Mouse (Mus musculus): Measurements from ENCODE around the gene Serpina3m.
"Not testable (repeated sequence)": the region's sequence is repeated elsewhere in the genome, so short reads cannot be mapped to it uniquely, and the experiment has no call there.

Serpina3m gene

GRCm38 (mm10) chr12:104388477-104388876 is 50.2 kb downstream of the Serpina3m start:
- no peak for DNase-seq (ENCODE audit: low read depth, low spot score)

DNA sequence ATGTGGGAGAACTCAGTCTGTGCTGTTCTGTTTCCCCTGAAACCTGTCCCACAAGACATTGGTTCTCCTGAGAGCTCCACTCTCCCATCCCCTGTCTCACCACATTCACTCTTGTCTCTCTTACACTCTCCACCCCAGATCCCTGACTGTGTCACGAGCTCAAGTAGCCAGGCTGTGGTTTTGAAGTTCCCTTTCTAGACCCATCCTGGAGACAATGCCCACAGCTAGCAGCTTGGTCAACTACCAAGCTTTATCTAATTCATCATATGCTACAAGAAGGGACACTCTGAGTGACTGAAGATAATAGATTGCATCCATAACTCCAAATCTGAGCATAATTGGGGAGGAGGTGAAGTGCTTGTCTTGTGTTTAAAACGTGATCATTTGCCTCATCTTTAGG is 52.8 kb downstream of the Serpina3m start:
- not testable (repeated sequence) for DNase-seq (ENCODE audit: low read depth, low spot score)

- DNase-seq (ENCODE audit: low read depth, low spot score): no peak
Measured at GRCm38 (mm10) chr12:104403968-104404367, 65.7 kb downstream of the Serpina3m start.

DNA sequence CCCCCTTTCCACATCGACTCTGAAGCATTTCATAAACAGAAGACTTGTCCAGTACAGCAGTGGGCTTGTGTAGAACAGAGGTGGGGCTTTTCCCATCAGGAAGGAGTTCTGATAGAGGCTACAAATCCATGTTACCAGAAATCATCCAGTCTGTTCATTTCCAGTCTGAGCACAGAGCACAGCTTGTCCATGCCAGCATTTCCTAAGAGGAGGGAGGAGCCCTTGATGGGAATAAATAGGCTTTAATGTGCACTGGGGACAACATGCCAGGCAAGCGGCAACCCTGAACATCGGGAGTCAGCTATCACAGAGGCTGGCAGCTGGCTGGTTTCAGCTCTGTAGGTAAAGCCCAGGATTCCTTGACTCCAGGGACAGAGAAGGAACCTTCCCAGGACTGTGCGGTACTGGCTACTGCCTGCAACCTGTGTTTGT is 68.2 kb downstream of the Serpina3m start, which contains the start of gene Serpina3n:
Gene Serpina3n (plus strand): TSS at position 276 of the 432 bp plus-strand sequence.
- no peak for DNase-seq (ENCODE audit: low read depth, low spot score)

- no peak for DNase-seq (ENCODE audit: low read depth, low spot score)
Measured at GRCm38 (mm10) chr12:104412507-104412906, 74.2 kb downstream of the Serpina3m start.

- no peak for DNase-seq (ENCODE audit: low read depth, low spot score)
Measured at GRCm38 (mm10) chr12:104414576-104414975, 76.3 kb downstream of the Serpina3m start.

DNA sequence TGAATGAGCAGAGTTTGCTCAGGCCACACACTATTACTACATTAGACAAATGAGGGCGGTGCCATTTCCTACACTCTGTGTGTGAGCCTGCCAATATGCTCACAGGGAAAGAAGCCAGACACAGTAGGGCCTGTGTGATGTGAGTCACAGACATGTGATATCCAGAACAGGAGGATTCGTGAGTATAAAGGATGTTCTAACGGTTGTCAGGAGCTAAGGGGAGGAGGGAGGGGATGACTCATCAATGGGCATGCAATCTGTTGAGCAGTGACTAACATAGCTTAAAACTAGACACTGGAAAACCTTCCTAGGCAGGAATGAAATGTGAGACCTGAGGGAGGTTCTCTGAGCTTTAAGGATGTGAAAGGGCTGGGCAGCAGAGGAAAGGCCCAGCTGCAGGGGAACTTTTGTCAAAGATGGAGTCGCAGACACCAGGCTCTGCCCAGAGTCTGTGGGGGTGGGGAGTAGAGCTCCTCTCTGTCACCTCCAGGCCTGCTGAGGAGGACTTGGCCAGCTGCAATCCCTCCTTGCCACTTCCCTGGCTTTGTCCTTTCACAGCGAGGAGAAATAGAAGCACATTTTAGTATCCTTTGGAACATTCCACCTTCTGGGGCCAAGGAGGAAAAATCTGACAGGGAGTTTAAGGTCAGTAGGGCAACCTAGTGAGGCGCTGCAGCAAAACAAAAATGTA is 77.5 kb downstream of the Serpina3m start:
- peak; percentile 16 for DNase-seq (ENCODE audit: low read depth, low spot score)

DNA sequence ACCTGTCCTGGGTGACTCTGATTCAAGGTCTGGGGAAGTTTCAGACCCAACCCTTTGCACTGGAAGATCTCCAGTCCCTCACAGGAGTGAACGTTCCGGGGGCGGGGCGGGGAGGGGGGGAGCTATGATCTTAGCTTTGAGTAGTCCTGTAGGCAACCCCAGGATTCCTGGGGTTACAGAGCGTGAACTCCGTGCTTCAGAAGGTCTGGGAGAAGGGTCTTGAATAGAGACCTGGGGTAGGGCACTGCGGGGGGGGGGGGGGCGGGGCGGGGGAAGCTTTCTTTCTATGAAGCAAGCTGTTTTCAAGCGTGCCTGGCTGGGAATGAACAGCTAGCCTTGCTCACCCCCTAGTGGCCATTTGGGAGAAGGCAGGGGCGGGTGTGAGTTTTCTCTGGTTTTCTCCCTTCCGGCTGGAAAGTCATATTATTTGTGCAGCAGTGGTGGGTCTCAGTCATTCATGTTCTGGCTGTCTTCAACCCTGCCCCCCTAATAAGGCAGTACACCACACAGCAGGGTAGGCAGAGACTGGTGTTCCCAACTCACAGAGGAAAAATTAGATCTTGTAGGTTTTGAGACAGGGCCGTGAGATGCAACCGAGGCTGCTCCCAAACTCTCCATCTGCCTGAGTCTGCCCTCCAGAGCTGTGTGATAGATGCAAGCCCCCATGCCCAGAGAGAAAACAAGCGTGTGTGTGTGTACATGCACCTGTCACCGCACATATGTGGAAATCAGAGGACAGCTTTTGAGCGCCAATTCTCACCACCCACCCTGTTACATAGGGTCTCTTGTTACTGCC is 80.3 kb downstream of the Serpina3m start:
- peak; percentile 84 for DNase-seq (ENCODE audit: low read depth, low spot score)

DNA sequence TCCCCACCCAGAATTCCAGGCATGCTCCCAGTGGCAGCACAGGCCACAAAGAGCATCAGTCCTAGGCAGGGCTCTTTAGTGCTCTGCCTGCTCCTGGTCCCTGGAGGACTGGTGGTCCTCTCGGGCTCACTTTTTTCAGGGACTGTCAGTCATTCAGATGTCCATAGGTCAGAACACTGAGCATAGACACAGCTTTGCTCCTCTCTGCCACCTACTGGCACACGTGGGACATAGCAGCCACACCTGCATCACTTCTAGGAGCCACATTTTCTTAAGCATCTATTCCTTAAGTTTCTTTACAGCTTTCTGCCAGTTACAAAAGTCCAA is 80.8 kb downstream of the Serpina3m start:
- peak; percentile 67 for DNase-seq (ENCODE audit: low read depth, low spot score)

GRCm38 (mm10) chr12:104422615-104423392 is 84.5 kb downstream of the Serpina3m start:
- DNase-seq (ENCODE audit: low read depth, low spot score): peak; percentile 79

DNA sequence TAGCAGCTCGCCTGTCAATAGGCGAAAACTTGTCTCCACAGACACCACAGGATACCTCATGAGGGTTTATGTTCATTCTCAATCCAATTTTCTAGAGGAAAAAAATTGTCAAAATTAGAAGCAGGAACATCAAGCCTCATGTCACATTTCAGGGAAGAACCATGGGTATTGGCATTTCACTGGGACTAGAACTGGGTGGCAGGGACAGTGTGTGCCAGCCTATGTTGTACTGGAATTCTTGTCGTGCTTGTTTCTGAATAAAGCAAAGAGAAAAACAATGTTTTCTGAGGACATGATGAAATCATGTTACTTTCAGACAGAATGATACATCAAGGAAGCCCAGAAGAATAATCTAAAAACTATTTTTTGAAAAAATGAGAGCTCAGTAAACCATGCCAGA is 87.3 kb downstream of the Serpina3m start:
- no peak for DNase-seq (ENCODE audit: low read depth, low spot score)

- DNase-seq (ENCODE audit: low read depth, low spot score): peak; percentile 85
Measured at GRCm38 (mm10) chr12:104426915-104427314, 88.6 kb downstream of the Serpina3m start.

DNA sequence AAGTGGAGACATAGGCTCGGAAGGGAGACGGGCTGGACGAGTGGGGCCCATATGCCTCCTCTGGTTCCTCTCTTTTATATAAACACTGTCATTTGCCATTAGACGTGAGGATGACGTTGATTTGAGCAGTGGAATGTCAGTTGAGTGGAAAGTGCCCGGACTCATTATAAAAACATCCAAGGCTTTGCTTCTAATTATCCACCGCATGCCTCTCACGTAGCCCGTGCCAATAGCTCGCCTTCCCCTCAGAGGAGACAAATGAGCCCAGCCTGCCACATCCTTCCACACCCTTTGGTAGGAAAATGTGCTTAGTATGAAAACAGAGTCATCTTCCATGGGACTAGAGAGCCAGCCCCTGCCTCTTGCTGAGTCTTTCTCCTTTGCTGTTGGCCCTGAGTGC is 93.1 kb downstream of the Serpina3m start:
- no peak for DNase-seq (ENCODE audit: low read depth, low spot score)

GRCm38 (mm10) chr12:104433214-104433613 is 94.9 kb downstream of the Serpina3m start:
- peak; percentile 93 for DNase-seq (ENCODE audit: low read depth, low spot score)

GRCm38 (mm10) chr12:104433951-104434735 is 95.9 kb downstream of the Serpina3m start:
- DNase-seq (ENCODE audit: low read depth, low spot score): peak; percentile 75

DNA sequence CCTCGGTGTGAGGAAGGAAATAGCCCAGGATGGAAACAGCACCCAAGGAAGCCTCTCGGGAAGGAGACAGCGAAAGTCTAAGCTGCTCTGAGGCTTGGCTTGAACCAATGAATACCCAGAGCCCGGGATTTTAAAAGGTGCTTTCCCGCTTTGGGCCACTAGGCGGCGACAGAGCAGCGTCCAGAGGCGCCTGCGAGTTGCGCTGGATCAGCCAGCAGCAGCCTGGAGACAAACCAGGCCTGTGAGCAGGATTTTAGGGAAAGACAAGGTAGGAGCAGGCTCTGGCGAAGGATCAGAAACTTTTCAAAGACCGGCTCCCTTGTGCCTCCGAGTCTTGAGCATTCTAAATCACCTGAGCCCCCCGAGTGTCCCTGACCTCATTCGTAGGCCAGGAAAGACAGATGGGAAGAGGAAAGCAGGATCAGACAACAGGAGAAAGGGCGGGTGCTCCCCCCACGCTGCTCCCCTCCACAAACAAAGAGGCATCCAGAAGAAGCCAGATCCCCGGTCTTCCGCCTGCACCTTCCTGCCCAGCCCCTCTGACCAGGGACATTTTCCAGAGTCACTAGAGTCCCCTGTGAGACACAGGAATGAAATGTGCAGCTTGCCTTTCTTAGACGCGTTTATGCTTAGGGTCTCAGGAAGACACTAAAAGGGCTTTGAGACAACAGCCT is 101.9 kb downstream of the Serpina3m start:
- peak; percentile 83 for DNase-seq (ENCODE audit: low read depth, low spot score)

DNA sequence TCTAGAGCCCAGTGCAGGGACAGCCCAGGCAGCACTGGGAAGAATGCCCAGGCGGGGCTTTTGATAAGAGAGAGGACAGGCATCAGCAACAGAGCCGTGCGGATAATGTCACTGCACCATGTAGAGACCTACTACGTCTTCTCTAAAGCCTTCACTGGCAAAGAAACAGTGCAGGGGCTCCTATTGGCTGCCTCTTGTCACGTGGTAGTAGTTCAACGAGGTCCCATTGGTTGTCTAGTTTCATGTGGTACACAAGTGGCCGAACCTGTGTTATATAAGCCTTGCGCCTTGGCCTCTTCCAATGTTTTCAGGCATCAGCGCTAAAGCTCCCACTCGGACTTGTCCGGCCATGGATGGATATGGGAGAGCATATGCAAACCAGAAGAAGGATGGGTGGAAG is 105.4 kb downstream of the Serpina3m start:
- DNase-seq (ENCODE audit: low read depth, low spot score): peak; percentile 75
